Mouse (Mus musculus): ENCODE measurements around the gene Gm20388. TPM values are rescaled to one million over a fixed set of nuclear protein-coding genes. Genes with fewer than 3 reads are reported as not detected.

Gm20388 gene
- polyA plus RNA-seq, 1 experiment = 18.7 TPM

- Histone ChIP-seq H3K27me3 (ENCODE audit: control insufficient read depth, insufficient read depth, low read length) (no peaks in the 10 kb centered on the region; the same call in 1 of the 2 replicates), H3K27ac (ENCODE audit: insufficient read depth, low read length) (no peak overlapping the region), H3K4me3 (replicated peaks; ENCODE audit: insufficient read depth, low read depth, low read length) (no peak overlapping the region), H3K4me1 (ENCODE audit: control insufficient read depth, insufficient read depth, low read length) (no peaks in the 10 kb centered on the region; the same call in 1 of the 2 replicates)
- TF ChIP-seq CTCF (IDR thresholded peaks at IDR 0.05; ENCODE audit: borderline replicate concordance, insufficient read depth, low read depth, low read length) = no peak
- no peak for TF ChIP-seq POLR2A (IDR thresholded peaks at IDR 0.05; ENCODE audit: borderline replicate concordance, insufficient read depth, low read length)
- no peak for DNase-seq
- 32% methylated on average over 2 of the region's 2 CpGs for WGBS
Observed at GRCm38 (mm10) chr8:121123113-121123512, 1212.5 kb downstream of the Gm20388 start.

DNA sequence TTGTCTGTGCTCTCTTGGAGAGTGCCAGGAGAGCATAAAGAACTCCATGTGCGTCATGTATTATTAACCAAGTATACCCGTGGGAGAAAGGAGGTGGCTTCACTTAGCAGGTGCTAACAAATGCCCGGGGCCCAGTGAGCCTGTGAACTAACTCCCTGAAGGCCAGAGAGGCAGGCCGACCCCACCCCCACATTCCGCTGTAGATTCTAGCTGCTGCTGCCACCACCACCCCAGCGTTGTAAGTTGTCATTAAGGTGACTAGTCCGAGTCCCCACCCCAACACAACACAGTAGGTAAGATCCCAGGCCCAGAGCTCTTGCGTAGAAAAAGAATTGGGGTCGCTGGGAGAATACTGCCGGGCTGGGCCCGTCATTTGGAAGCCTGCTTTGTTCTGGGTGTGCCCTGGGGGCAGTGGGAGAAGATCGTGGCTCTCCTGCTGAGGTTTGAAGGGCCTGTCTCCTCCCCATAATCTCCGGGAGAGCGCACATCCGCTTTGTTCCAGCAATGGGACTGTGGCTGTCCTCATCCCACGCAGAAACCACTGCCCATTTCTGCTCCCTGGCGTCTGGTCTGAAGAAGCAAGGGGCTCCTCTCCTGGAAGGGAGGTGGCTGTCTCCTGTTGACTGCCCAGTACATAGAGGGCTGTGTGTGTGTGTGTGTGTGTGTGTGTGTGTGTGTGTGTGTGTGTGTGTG is 1214.1 kb downstream of the Gm20388 start:
- no peak overlapping the region for H3K27ac ChIP-seq (ENCODE audit: insufficient read depth, low read length)
- 5% methylated on average over 17 of the region's 17 CpGs for WGBS
- H3K27me3 ChIP-seq (ENCODE audit: control insufficient read depth, insufficient read depth, low read length) = peaks cover 6% of the 10 kb centered on the region; the same call in 1 of the 2 replicates
- no peaks in the 10 kb centered on the region; the same call in 1 of the 2 replicates for H3K4me1 ChIP-seq (ENCODE audit: control insufficient read depth, insufficient read depth, low read length)
- no peak for TF ChIP-seq CTCF (IDR thresholded peaks at IDR 0.05; ENCODE audit: borderline replicate concordance, insufficient read depth, low read depth, low read length)
- TF ChIP-seq POLR2A (IDR thresholded peaks at IDR 0.05; ENCODE audit: borderline replicate concordance, insufficient read depth, low read length) = no peak
- no peak for DNase-seq
- H3K4me3 ChIP-seq (replicated peaks; ENCODE audit: insufficient read depth, low read depth, low read length) = no peak overlapping the region

GRCm38 (mm10) chr8:121125311-121125876 is 1214.8 kb downstream of the Gm20388 start:
- no peak for DNase-seq
- Histone ChIP-seq H3K4me3 (replicated peaks; ENCODE audit: insufficient read depth, low read depth, low read length) (no peak overlapping the region), H3K27me3 (ENCODE audit: control insufficient read depth, insufficient read depth, low read length) (peaks cover 6% of the 10 kb centered on the region; the same call in 1 of the 2 replicates), H3K27ac (ENCODE audit: insufficient read depth, low read length) (no peak overlapping the region), H3K4me1 (ENCODE audit: control insufficient read depth, insufficient read depth, low read length) (no peaks in the 10 kb centered on the region; the same call in 1 of the 2 replicates)
- 1% methylated on average over 36 of the region's 36 CpGs for whole genome bisulfite sequencing
- TF ChIP-seq POLR2A (IDR thresholded peaks at IDR 0.05; ENCODE audit: borderline replicate concordance, insufficient read depth, low read length) (no peak), CTCF (IDR thresholded peaks at IDR 0.05; ENCODE audit: borderline replicate concordance, insufficient read depth, low read depth, low read length) (no peak)

DNA sequence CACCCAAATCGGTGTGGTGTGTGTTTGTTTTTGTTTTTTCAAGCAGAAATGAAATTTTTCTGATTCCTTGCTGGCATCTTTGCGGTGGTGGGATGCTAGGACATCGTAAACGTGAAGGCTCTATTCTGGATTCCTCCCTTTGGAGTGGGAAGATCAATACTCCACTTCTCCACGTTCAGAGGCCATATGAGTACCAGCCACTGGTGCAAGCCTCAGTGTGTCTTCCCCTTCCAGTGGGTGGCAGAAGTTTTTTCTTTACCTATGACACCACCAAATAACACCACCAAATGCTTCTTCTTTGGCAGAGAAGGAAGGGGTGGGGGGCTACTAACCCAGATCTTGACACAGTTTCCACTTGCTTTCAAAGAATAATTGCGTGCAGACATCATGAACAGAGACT is 1215.5 kb downstream of the Gm20388 start:
- no peak for DNase-seq
- H3K27me3 ChIP-seq (ENCODE audit: control insufficient read depth, insufficient read depth, low read length) = peaks cover 6% of the 10 kb centered on the region; the same call in 1 of the 2 replicates
- no peak overlapping the region for H3K4me3 ChIP-seq (replicated peaks; ENCODE audit: insufficient read depth, low read depth, low read length)
- no peak overlapping the region for H3K27ac ChIP-seq (ENCODE audit: insufficient read depth, low read length)
- 9% methylated on average over 6 of the region's 6 CpGs for WGBS
- no peaks in the 10 kb centered on the region; the same call in 1 of the 2 replicates for H3K4me1 ChIP-seq (ENCODE audit: control insufficient read depth, insufficient read depth, low read length)
- TF ChIP-seq CTCF (IDR thresholded peaks at IDR 0.05; ENCODE audit: borderline replicate concordance, insufficient read depth, low read depth, low read length) (no peak), POLR2A (IDR thresholded peaks at IDR 0.05; ENCODE audit: borderline replicate concordance, insufficient read depth, low read length) (no peak)

GRCm38 (mm10) chr8:121126694-121127093 is 1216.1 kb downstream of the Gm20388 start:
- Histone ChIP-seq H3K4me1 (ENCODE audit: control insufficient read depth, insufficient read depth, low read length) (no peaks in the 10 kb centered on the region; the same call in 1 of the 2 replicates), H3K27ac (ENCODE audit: insufficient read depth, low read length) (no peak overlapping the region), H3K27me3 (ENCODE audit: control insufficient read depth, insufficient read depth, low read length) (peaks cover 6% of the 10 kb centered on the region; the same call in 1 of the 2 replicates), H3K4me3 (replicated peaks; ENCODE audit: insufficient read depth, low read depth, low read length) (no peak overlapping the region)
- WGBS = 6% methylated on average over 6 of the region's 6 CpGs
- TF ChIP-seq POLR2A (IDR thresholded peaks at IDR 0.05; ENCODE audit: borderline replicate concordance, insufficient read depth, low read length) = no peak
- no peak for TF ChIP-seq CTCF (IDR thresholded peaks at IDR 0.05; ENCODE audit: borderline replicate concordance, insufficient read depth, low read depth, low read length)
- no peak for DNase-seq

DNA sequence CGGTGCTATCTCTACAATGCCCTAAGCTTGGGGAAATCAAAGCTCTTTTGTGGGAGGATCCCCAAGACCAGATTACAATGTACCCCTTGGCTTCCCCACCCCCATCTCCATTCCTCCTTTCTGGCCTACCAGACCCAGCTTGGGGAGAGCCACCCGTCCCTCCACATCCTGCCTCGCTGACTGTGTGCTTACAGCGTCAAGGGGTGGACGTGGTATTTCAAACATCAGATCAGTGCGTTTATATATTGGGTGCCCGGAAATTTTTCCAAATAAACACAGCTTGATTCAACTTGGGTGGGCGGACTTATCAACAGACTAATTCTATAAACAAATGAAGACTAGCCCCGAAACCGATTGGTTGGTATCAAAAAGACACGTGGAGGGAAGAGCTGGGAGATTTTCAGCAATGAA is 1216.7 kb downstream of the Gm20388 start:
- no peak for DNase-seq
- 6% methylated on average over 11 of the region's 11 CpGs for WGBS

GRCm38 (mm10) chr8:121127756-121128375 is 1217.2 kb downstream of the Gm20388 start, which contains the start of gene Foxl1:
Foxl1 (plus strand) TSS chr8:121127940.
- no peaks in the 10 kb centered on the region; the same call in 1 of the 2 replicates for H3K4me1 ChIP-seq (ENCODE audit: control insufficient read depth, insufficient read depth, low read length)
- 4% methylated on average over 43 of the region's 43 CpGs for WGBS
- TF ChIP-seq POLR2A (IDR thresholded peaks at IDR 0.05; ENCODE audit: borderline replicate concordance, insufficient read depth, low read length) (no peak), CTCF (IDR thresholded peaks at IDR 0.05; ENCODE audit: borderline replicate concordance, insufficient read depth, low read depth, low read length) (no peak)
- H3K4me3 ChIP-seq (replicated peaks; ENCODE audit: insufficient read depth, low read depth, low read length) = no peak within 1 kb of the TSS
- DNase-seq = no peak
- peaks cover 6% of the 10 kb centered on the region; the same call in 1 of the 2 replicates for H3K27me3 ChIP-seq (ENCODE audit: control insufficient read depth, insufficient read depth, low read length)
- no peak within 1 kb of the TSS for H3K27ac ChIP-seq (ENCODE audit: insufficient read depth, low read length)

More for the DNA sequence above, 1216.7 kb downstream of the Gm20388 start:
- Histone ChIP-seq H3K4me1 (ENCODE audit: control insufficient read depth, insufficient read depth, low read length) (no peaks in the 10 kb centered on the region; the same call in 1 of the 2 replicates), H3K4me3 (replicated peaks; ENCODE audit: insufficient read depth, low read depth, low read length) (no peak overlapping the region), H3K27me3 (ENCODE audit: control insufficient read depth, insufficient read depth, low read length) (peaks cover 6% of the 10 kb centered on the region; the same call in 1 of the 2 replicates), H3K27ac (ENCODE audit: insufficient read depth, low read length) (no peak overlapping the region)
- TF ChIP-seq CTCF (IDR thresholded peaks at IDR 0.05; ENCODE audit: borderline replicate concordance, insufficient read depth, low read depth, low read length) (no peak), POLR2A (IDR thresholded peaks at IDR 0.05; ENCODE audit: borderline replicate concordance, insufficient read depth, low read length) (no peak)
